Mouse (Mus musculus): ENCODE data around the gene Smco2. TPM values are rescaled to one million over a fixed set of nuclear protein-coding genes. Genes with fewer than 3 reads are reported as not detected.
"Not testable (repeated sequence)": the region's sequence is repeated elsewhere in the genome, so short reads cannot be mapped to it uniquely, and the experiment has no call there.

The Smco2 gene
- polyA plus RNA-seq, 1 experiment from 2014 or later: not detected

DNA sequence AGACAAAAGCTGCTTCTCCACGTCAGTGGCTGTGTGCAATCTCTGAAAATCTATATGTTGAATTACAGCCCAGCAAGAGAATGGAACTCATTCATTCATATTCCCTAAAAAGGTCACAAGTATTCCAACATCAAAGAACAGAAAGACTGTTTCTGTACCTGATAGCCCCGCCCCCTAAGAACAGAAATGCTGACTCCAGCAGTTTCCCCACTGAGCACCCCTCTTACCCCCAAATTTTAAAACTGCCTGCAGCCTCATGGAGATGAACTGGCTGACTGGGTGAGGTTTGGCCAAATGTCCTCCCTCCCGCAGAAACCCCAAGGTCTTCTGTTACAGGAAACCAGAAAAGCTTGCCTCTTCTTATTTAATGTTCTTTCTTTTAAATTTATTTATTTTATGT, 2.5 kb upstream of the Smco2 start:
- Histone ChIP-seq H3K27me3 (replicated peaks; ENCODE audit: control insufficient read depth, insufficient read depth, low read length) (no peaks in the 10 kb centered on the region), H3K9ac (ENCODE audit: low read length) (no peak overlapping the region), H3K36me3 (ENCODE audit: control insufficient read depth, insufficient read depth, low read length) (no peaks in the 10 kb centered on the region), H3K9me3 (replicated peaks; ENCODE audit: control insufficient read depth, low read length) (no peaks in the 10 kb centered on the region), H3K4me3 (ENCODE audit: low read depth, low read length) (no peak overlapping the region), H3K4me2 (ENCODE audit: low read length) (no peak overlapping the region), H3K27ac (ENCODE audit: low read depth, low read length) (no peak overlapping the region), H3K4me1 (ENCODE audit: control insufficient read depth, insufficient read depth, low read length) (no peaks in the 10 kb centered on the region)
- WGBS: 71% methylated on average over 3 of the region's 3 CpGs
- no peak for ATAC-seq
- DNase-seq (ENCODE audit: low spot score): no peak

DNA sequence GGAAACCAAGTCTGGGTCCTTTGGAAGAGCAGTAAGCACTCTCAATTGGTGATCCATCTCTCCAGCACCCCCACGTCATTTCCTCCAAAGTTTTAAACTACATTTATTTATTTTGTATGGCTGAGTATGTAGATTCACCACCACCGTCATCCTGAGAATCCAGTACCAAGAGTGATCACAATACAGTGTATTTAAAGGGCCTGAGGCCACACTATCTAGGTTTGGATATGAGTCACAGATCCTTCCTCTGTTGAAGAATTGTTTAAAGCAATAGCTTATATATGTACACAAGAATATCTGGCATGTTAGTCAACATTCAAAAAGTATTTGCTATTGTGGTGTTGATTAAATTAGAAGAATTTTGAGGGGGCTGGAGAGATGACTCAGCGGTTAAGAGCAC, 1.6 kb upstream of the Smco2 start:
- Histone ChIP-seq H3K9ac (ENCODE audit: low read length) (no peak overlapping the region), H3K4me2 (ENCODE audit: low read length) (no peak overlapping the region), H3K27me3 (replicated peaks; ENCODE audit: control insufficient read depth, insufficient read depth, low read length) (no peaks in the 10 kb centered on the region), H3K4me1 (ENCODE audit: control insufficient read depth, insufficient read depth, low read length) (no peaks in the 10 kb centered on the region), H3K9me3 (replicated peaks; ENCODE audit: control insufficient read depth, low read length) (no peaks in the 10 kb centered on the region), H3K27ac (ENCODE audit: low read depth, low read length) (no peak overlapping the region), H3K36me3 (ENCODE audit: control insufficient read depth, insufficient read depth, low read length) (no peaks in the 10 kb centered on the region), H3K4me3 (ENCODE audit: low read depth, low read length) (no peak overlapping the region)
- ATAC-seq (no peak), DNase-seq (ENCODE audit: low spot score) (no peak)
- 95% methylated on average over 3 of the region's 3 CpGs for WGBS

DNA sequence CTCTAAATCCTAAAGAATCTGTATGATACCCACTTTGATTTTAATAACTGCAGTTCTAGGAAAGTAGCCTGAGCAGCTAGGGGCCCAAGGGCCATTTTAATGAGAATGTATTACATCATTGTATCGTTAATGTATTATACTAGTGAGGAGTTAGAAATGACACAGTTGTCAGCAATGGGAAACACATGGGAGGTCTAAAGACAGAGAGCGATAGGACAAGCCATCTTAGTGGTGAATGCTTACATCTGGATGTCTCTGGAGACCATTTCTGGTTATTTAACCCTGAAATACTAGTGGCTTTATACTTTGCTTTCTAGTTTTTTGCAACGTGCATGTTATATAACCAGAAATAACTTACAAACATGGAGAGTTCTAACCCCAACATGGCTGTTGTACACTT, 2.0 kb downstream of the Smco2 start:
- WGBS: 80% methylated on average over 3 of the region's 3 CpGs
- no peak overlapping the region for H3K27ac ChIP-seq (ENCODE audit: low read depth, low read length)

DNA sequence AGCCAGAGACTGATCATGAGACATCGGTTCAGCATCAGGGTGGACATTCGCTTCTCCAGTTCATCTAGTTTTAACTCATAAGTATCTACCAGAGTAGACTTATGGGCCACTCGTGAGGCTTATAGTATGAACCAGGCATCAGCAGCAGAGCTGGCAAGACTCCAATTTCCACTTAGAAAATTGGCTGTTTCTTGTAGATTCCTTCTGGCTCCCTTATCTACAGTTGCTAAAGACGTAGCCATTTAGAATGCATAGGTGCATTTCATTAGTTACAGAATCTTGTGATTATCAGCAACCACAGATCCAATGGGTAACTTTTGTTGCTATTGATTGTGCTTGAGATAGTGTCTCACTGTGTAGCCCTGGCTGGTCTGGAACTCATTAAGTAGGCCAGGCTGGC, 2.8 kb downstream of the Smco2 start:
- Histone ChIP-seq H3K4me1 (ENCODE audit: control insufficient read depth, insufficient read depth, low read length) (no peaks in the 10 kb centered on the region), H3K9me3 (replicated peaks; ENCODE audit: control insufficient read depth, low read length) (no peaks in the 10 kb centered on the region), H3K4me2 (ENCODE audit: low read length) (no peak overlapping the region), H3K36me3 (ENCODE audit: control insufficient read depth, insufficient read depth, low read length) (no peaks in the 10 kb centered on the region), H3K4me3 (ENCODE audit: low read depth, low read length) (no peak overlapping the region), H3K27me3 (replicated peaks; ENCODE audit: control insufficient read depth, insufficient read depth, low read length) (no peaks in the 10 kb centered on the region), H3K27ac (ENCODE audit: low read depth, low read length) (no peak overlapping the region), H3K9ac (ENCODE audit: low read length) (no peak overlapping the region)
- WGBS: 80% methylated on average over 4 of the region's 4 CpGs
- ATAC-seq (no peak), DNase-seq (ENCODE audit: low spot score) (peak; percentile 60)

More for the DNA sequence above, 2.0 kb downstream of the Smco2 start:
- Histone ChIP-seq H3K27me3 (replicated peaks; ENCODE audit: control insufficient read depth, insufficient read depth, low read length) (no peaks in the 10 kb centered on the region), H3K4me3 (ENCODE audit: low read depth, low read length) (no peak overlapping the region), H3K4me2 (ENCODE audit: low read length) (no peak overlapping the region), H3K9me3 (replicated peaks; ENCODE audit: control insufficient read depth, low read length) (no peaks in the 10 kb centered on the region), H3K4me1 (ENCODE audit: control insufficient read depth, insufficient read depth, low read length) (no peaks in the 10 kb centered on the region), H3K36me3 (ENCODE audit: control insufficient read depth, insufficient read depth, low read length) (no peaks in the 10 kb centered on the region), H3K9ac (ENCODE audit: low read length) (no peak overlapping the region)
- ATAC-seq (no peak), DNase-seq (ENCODE audit: low spot score) (no peak)

DNA sequence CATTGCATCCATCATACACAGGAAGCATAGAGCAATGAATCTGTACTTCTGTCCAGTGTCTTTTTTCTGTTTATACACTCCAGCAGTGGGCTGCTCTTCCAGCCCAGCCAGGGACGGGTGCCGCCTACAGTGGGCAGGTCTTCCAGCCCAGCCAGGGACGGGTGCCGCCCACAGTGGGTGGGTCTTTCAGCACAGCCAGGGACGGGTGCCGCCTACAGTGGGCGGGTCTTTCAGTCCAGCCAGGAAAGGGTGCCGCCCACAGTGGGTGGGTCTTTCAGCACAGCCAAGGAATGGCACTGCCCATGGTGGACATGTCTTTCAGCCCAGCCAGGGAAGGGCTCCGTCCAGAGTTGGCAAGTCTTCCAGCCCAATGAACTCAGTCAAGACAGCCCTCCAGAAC, 5.3 kb downstream of the Smco2 start:
- H3K36me3 ChIP-seq (ENCODE audit: control insufficient read depth, insufficient read depth, low read length): no peaks in the 10 kb centered on the region
- 94% methylated on average over 9 of the region's 9 CpGs for WGBS
- no peak overlapping the region for H3K27ac ChIP-seq (ENCODE audit: low read depth, low read length)
- H3K9me3 ChIP-seq (replicated peaks; ENCODE audit: control insufficient read depth, low read length): no peaks in the 10 kb centered on the region
- no peak overlapping the region for H3K4me3 ChIP-seq (ENCODE audit: low read depth, low read length)
- no peaks in the 10 kb centered on the region for H3K27me3 ChIP-seq (replicated peaks; ENCODE audit: control insufficient read depth, insufficient read depth, low read length)
- DNase-seq (ENCODE audit: low spot score): no peak
- no peak for ATAC-seq
- H3K9ac ChIP-seq (ENCODE audit: low read length): no peak overlapping the region
- no peak overlapping the region for H3K4me2 ChIP-seq (ENCODE audit: low read length)
- H3K4me1 ChIP-seq (ENCODE audit: control insufficient read depth, insufficient read depth, low read length): no peaks in the 10 kb centered on the region

DNA sequence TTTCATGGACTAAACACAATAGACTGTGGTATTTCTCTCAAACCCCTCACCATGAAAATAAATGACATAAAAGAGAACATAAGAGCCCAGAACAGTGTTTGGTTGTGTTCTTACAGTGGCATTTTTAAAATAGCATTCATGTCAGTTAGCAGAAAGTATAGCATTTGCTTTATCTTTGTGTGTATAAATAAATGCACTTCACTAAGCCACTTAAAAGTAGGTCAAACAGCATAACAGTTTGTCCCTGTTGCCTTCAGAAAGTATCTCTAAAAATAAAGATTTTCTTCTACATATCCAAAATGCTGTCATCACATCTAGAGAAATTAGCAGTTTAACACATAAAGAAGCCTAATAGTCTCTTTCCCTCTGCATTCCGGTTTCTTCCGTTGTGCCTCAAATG, 7.5 kb downstream of the Smco2 start:
- ATAC-seq (no peak), DNase-seq (ENCODE audit: low spot score) (no peak)
- Histone ChIP-seq H3K4me3 (ENCODE audit: low read depth, low read length) (no peak overlapping the region), H3K27me3 (replicated peaks; ENCODE audit: control insufficient read depth, insufficient read depth, low read length) (no peaks in the 10 kb centered on the region), H3K4me2 (ENCODE audit: low read length) (no peak overlapping the region), H3K9me3 (replicated peaks; ENCODE audit: control insufficient read depth, low read length) (no peaks in the 10 kb centered on the region), H3K4me1 (ENCODE audit: control insufficient read depth, insufficient read depth, low read length) (no peaks in the 10 kb centered on the region), H3K27ac (ENCODE audit: low read depth, low read length) (no peak overlapping the region), H3K36me3 (ENCODE audit: control insufficient read depth, insufficient read depth, low read length) (no peaks in the 10 kb centered on the region), H3K9ac (ENCODE audit: low read length) (no peak overlapping the region)
- WGBS: 99% methylated on average over 2 of the region's 2 CpGs

DNA sequence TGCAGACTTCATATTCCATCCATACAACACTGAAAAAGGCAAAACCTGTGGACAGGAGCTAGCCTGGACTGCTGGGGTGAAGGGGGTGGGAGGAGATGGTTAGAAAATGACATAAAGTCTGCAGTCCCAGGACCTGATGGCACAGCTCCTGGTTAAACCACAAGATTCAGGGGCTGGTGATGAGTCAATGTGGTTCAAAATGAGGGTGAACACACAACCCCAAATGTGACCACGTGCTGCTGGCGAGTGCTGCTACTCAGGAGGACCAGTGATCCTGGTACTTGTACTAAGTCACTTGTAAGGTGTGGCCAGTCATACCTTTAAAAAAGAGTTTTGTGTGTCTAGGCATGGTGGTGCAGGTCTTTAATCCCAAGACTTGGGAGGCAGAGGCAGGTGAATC, 13.2 kb downstream of the Smco2 start:
- H3K9ac ChIP-seq (ENCODE audit: low read length): no peak overlapping the region
- no peaks in the 10 kb centered on the region for H3K27me3 ChIP-seq (replicated peaks; ENCODE audit: control insufficient read depth, insufficient read depth, low read length)
- no peak overlapping the region for H3K4me2 ChIP-seq (ENCODE audit: low read length)
- ATAC-seq: no peak
- no peak for DNase-seq (ENCODE audit: low spot score)
- H3K9me3 ChIP-seq (replicated peaks; ENCODE audit: control insufficient read depth, low read length): no peaks in the 10 kb centered on the region
- H3K36me3 ChIP-seq (ENCODE audit: control insufficient read depth, insufficient read depth, low read length): no peaks in the 10 kb centered on the region
- H3K27ac ChIP-seq (ENCODE audit: low read depth, low read length): no peak overlapping the region
- WGBS: 92% methylated on average over 2 of the region's 2 CpGs
- no peaks in the 10 kb centered on the region for H3K4me1 ChIP-seq (ENCODE audit: control insufficient read depth, insufficient read depth, low read length)
- no peak overlapping the region for H3K4me3 ChIP-seq (ENCODE audit: low read depth, low read length)

DNA sequence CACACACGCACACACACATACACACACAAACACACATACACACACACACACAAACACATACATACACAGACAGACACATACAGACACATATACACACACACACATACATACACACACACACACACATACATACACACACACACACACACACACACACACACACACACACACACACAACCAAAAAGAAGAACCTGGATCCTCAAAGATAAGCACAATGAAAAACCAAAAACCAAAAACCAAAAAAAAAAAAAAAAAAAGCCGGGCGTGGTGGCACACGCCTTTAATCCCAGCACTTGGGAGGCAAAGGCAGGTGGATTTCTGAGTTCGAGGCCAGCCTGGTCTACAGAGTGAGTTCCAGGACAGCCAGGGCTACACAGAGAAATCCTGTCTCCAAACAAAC, 14.5 kb downstream of the Smco2 start:
- H3K4me1 ChIP-seq (ENCODE audit: control insufficient read depth, insufficient read depth, low read length); ATAC-seq; DNase-seq (ENCODE audit: low spot score); H3K36me3 ChIP-seq (ENCODE audit: control insufficient read depth, insufficient read depth, low read length); H3K4me3 ChIP-seq (ENCODE audit: low read depth, low read length); H3K4me2 ChIP-seq (ENCODE audit: low read length); H3K27me3 ChIP-seq (replicated peaks; ENCODE audit: control insufficient read depth, insufficient read depth, low read length); H3K27ac ChIP-seq (ENCODE audit: low read depth, low read length); H3K9me3 ChIP-seq (replicated peaks; ENCODE audit: control insufficient read depth, low read length); H3K9ac ChIP-seq (ENCODE audit: low read length): not testable (repeated sequence)
- WGBS: 100% methylated on average over 2 of the region's 5 CpGs

DNA sequence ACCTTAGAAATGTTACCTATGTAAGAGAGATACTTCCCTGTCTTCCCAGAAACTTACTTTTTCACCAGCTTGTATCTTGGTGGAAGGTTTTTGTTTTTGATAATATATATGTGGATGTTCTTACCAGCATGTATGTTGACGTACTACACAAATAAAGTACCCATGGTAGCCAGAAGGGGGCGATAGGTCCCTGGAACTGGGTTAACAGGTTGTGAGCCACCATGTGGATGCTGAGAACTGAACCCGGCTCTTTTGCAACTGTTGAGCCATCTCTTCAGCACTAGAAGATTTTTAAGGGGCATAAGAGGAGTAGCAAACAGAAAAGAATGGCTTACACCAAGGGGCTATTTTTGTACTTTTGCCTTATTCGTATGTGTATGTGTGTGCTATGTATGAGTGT, 15.8 kb downstream of the Smco2 start:
- DNase-seq (ENCODE audit: low spot score) (no peak), ATAC-seq (no peak)
- no peak overlapping the region for H3K27ac ChIP-seq (ENCODE audit: low read depth, low read length)
- WGBS: 80% methylated on average over 4 of the region's 4 CpGs
- no peak overlapping the region for H3K4me3 ChIP-seq (ENCODE audit: low read depth, low read length)
- no peaks in the 10 kb centered on the region for H3K4me1 ChIP-seq (ENCODE audit: control insufficient read depth, insufficient read depth, low read length)
- H3K27me3 ChIP-seq (replicated peaks; ENCODE audit: control insufficient read depth, insufficient read depth, low read length): no peaks in the 10 kb centered on the region
- H3K9ac ChIP-seq (ENCODE audit: low read length): no peak overlapping the region
- H3K36me3 ChIP-seq (ENCODE audit: control insufficient read depth, insufficient read depth, low read length): no peaks in the 10 kb centered on the region
- H3K9me3 ChIP-seq (replicated peaks; ENCODE audit: control insufficient read depth, low read length): no peaks in the 10 kb centered on the region
- H3K4me2 ChIP-seq (ENCODE audit: low read length): no peak overlapping the region

DNA sequence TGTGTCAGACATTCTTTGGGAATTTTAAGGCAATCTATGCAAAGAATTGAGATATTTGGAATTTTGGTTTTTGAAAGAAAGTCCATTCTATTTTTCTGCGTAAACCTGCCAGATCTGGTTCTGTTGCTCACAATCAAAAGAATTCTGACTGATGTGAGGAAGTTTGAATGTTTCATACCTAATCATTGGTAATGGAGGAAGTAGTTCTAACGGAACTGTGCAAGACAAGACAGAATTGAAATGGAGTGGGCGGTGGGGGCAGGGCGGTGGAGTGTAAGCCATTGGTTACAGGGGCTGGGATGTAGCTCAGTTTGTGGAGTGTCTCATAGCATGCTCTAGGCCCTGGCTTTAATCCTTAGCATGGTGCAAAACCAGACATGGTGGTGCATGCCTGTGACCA, 22.1 kb downstream of the Smco2 start:
- 95% methylated on average over 4 of the region's 4 CpGs for WGBS
- Histone ChIP-seq H3K27ac (ENCODE audit: low read depth, low read length) (no peak overlapping the region), H3K36me3 (ENCODE audit: control insufficient read depth, insufficient read depth, low read length) (no peaks in the 10 kb centered on the region), H3K4me2 (ENCODE audit: low read length) (no peak overlapping the region), H3K9ac (ENCODE audit: low read length) (no peak overlapping the region), H3K4me1 (ENCODE audit: control insufficient read depth, insufficient read depth, low read length) (no peaks in the 10 kb centered on the region), H3K4me3 (ENCODE audit: low read depth, low read length) (no peak overlapping the region), H3K27me3 (replicated peaks; ENCODE audit: control insufficient read depth, insufficient read depth, low read length) (no peaks in the 10 kb centered on the region), H3K9me3 (replicated peaks; ENCODE audit: control insufficient read depth, low read length) (peaks cover 3% of the 10 kb centered on the region; the same call in 1 of the 2 replicates)
- ATAC-seq (no peak), DNase-seq (ENCODE audit: low spot score) (no peak)

Measured in forebrain, embryonic 14.5 days (tissue).